Mouse (Mus musculus): ENCODE data around the gene Prkn.

DNA sequence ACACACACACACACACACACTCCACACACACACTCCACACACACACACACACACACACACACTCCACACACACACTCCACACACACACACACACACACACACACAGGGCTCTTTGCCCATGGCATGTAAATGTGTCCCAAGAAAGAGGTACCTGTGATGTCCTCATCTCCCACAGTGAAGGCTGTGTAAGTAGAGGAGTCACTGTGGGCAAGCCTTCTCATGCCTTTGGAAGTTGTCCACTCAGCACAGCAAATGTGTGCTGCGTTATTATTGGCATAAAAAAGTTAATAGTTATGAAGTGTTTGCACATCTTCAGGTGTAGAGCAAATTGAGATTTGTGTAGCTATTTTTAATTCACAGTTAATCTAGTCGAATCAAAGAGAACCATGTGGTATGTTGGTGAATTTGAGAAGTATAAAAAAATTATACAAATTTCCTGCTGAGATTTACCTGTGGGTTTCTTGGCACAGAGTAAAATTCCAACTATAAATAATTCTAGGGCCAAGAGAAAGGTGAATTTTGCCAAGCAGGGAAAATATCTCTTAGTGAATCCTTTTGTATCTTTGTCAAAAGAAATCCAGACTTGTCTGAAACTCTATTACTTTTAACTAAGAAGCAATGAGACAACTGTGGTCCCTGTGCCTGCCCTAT, 562.2 kb downstream of the Prkn start:
- TF ChIP-seq CTCF (IDR thresholded peaks at IDR 0.05; ENCODE audit: control insufficient read depth, insufficient read depth, insufficient read length) (no peak), USF1 (IDR thresholded peaks at IDR 0.05; ENCODE audit: low read depth) (no peak), MYOD1 (IDR thresholded peaks at IDR 0.05; ENCODE audit: control insufficient read depth, insufficient read length, low read depth) (no peak)
